Mouse (Mus musculus) intestine, embryonic 16.5 days (tissue): ENCODE results near the gene Cenpb. TPM values are rescaled to one million over a fixed set of nuclear protein-coding genes. Genes with fewer than 3 reads are reported as not detected.

Experiments
- ATAC-seq: fragments of 200-750 bp; cut with Nextera tagmentation; 2 replicates; pipeline ENCODE4 v1.8.0; 2017; ENCODE audit warnings: moderate TSS enrichment, moderate library complexity
- H3K27ac ChIP-seq: fragments of 300-500 bp; sonication (generic); 2 replicates; pipeline ENCODE4 v1.5.1; 2014; ENCODE audit warnings: mild to moderate bottlenecking, low read length
- H3K27me3 ChIP-seq: fragments of 300-500 bp; sonication (generic); replicated peaks from 2 replicates; pipeline ENCODE4 v1.6.1; 2014; ENCODE audit warnings: low read length, control low read depth, mixed read lengths; ENCODE audit not compliant: control insufficient read depth, insufficient read depth
- H3K36me3 ChIP-seq: fragments of 300-500 bp; sonication (generic); 2 replicates; pipeline ENCODE4 v1.6.1; 2014; ENCODE audit warnings: low read length, control low read depth; ENCODE audit not compliant: control insufficient read depth, insufficient read depth
- H3K4me1 ChIP-seq: fragments of 300-500 bp; sonication (generic); 2 replicates; pipeline ENCODE4 v1.6.1; 2014; ENCODE audit warnings: low read length, control low read depth, mixed read lengths; ENCODE audit not compliant: control insufficient read depth, insufficient read depth
- H3K4me2 ChIP-seq: fragments of 300-500 bp; sonication (generic); 2 replicates; pipeline ENCODE4 v1.6.1; 2014; ENCODE audit warnings: low read depth, low read length, control low read depth
- H3K4me3 ChIP-seq: fragments of 300-500 bp; sonication (generic); 2 replicates; pipeline ENCODE4 v1.5.1; 2014; ENCODE audit warnings: mild to moderate bottlenecking, low read length
- H3K9ac ChIP-seq: fragments of 300-500 bp; sonication (generic); 2 replicates; pipeline ENCODE4 v1.6.1; 2014; ENCODE audit warnings: low read depth, low read length
- H3K9me3 ChIP-seq: fragments of 300-500 bp; sonication (generic); 2 replicates; pipeline ENCODE4 v1.6.1; 2016; ENCODE audit warnings: low read length, control low read depth; ENCODE audit not compliant: control insufficient read depth
- WGBS: fragments of 180-500 bp; shearing (Covaris S2); extraction: QIAGEN DNeasy Blood & Tissue Kit; methylation state at CpG from one replicate; pipeline ENCODE4 v1.1.7; 2014; 5-methylcytosine and 5-hydroxymethylcytosine counted together
- polyA plus RNA-seq: library from polyadenylated mRNA; unstranded; fragments of >200 nt; fragmentation: Nextera tagmentation; extraction: Ambion mirVana; gene quantifications from 2 replicates; pipeline ENCODE4 v1.2.1, GENCODE M21; 2015

Cenpb gene
- polyA plus RNA-seq, 1 experiment from 2014 or later, result 9.7 TPM

- H3K27me3 ChIP-seq, result no peaks in the 10 kb centered on the region
- H3K27ac ChIP-seq, result no peak overlapping the region
- no peaks in the 10 kb centered on the region for H3K9me3 ChIP-seq
- no peak overlapping the region for H3K9ac ChIP-seq
- no peak overlapping the region for H3K4me2 ChIP-seq
- peaks cover 20% of the 10 kb centered on the region; the same call in 1 of the 2 replicates for H3K36me3 ChIP-seq
- peaks cover 7% of the 10 kb centered on the region for H3K4me1 ChIP-seq
- no peak overlapping the region for H3K4me3 ChIP-seq
- 86% methylated on average over 21 of the region's 21 CpGs for WGBS
- ATAC-seq, result no peak
Observed at GRCm38 (mm10) chr2:131146193-131147042, 33.4 kb downstream of the Cenpb start.

DNA sequence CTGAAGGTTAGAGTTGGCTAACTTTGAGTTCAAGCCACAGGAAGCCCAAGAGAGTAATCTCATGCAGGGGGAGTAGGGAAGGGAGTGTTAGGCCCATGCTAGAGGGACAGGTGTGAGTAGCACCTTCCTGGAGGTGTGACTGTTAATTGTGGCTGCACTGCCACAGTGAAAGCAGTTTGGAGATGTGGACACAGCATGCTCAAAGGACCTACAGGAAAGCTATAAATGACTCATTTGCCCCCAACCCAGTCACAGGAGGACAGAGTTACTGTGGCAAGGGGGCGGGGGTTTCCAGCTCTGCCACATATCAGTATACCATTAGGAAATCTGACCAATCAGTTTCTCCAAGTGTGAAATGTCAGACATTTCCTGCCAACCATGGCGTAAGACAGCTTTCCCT, 34.3 kb downstream of the Cenpb start:
- H3K36me3 ChIP-seq, result peaks cover 17% of the 10 kb centered on the region; the same call in 1 of the 2 replicates
- H3K27me3 ChIP-seq, result no peaks in the 10 kb centered on the region
- no peak overlapping the region for H3K9ac ChIP-seq
- peaks cover 7% of the 10 kb centered on the region for H3K4me1 ChIP-seq
- WGBS, result 85% methylated on average over 2 of the region's 2 CpGs
- no peaks in the 10 kb centered on the region for H3K9me3 ChIP-seq
- H3K4me3 ChIP-seq, result no peak overlapping the region
- H3K27ac ChIP-seq, result no peak overlapping the region
- H3K4me2 ChIP-seq, result no peak overlapping the region
- ATAC-seq, result no peak

DNA sequence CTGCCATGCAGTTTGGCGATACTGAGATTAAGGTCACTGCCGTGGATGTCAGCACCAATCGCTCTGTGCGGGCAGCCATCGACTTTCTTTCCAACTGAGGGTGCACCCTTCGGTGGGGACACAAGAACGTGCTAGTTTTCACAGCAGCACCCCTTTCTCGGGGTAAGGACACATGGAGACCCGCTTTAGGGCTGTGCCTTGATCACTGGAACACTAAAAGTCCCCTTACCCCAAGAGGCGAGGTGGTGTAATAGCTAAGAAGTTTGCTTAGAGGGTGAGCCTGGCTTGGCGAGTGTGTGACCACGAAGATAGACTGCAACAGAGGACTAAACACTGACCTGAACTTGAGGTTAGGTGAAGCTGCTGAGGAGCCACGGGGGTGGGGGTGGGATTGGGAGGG, 34.7 kb downstream of the Cenpb start:
- no peak overlapping the region for H3K4me2 ChIP-seq
- no peak overlapping the region for H3K4me3 ChIP-seq
- no peaks in the 10 kb centered on the region for H3K9me3 ChIP-seq
- peaks cover 7% of the 10 kb centered on the region for H3K4me1 ChIP-seq
- no peak overlapping the region for H3K27ac ChIP-seq
- no peaks in the 10 kb centered on the region for H3K27me3 ChIP-seq
- WGBS, result 55% methylated on average over 13 of the region's 13 CpGs
- no peak for ATAC-seq
- H3K36me3 ChIP-seq, result peaks cover 17% of the 10 kb centered on the region; the same call in 1 of the 2 replicates
- H3K9ac ChIP-seq, result no peak overlapping the region

- H3K36me3 ChIP-seq, result peaks cover 17% of the 10 kb centered on the region; the same call in 1 of the 2 replicates
- H3K4me2 ChIP-seq, result peak overlapping the region; percentile 37
- no peaks in the 10 kb centered on the region for H3K9me3 ChIP-seq
- peak overlapping the region; percentile 21; the same call in 1 of the 2 replicates for H3K9ac ChIP-seq
- H3K4me1 ChIP-seq, result peaks cover 16% of the 10 kb centered on the region
- 67% methylated on average over 22 of the region's 22 CpGs for WGBS
- ATAC-seq, result peak; percentile 6; the same call in 1 of the 2 replicates
- H3K27ac ChIP-seq, result no peak overlapping the region
- H3K4me3 ChIP-seq, result 0 out of 2 replicates have a peak overlapping the region, but pooled peaks have one; percentile 6
- no peaks in the 10 kb centered on the region for H3K27me3 ChIP-seq
Observed at GRCm38 (mm10) chr2:131143007-131143780, 36.7 kb downstream of the Cenpb start.

DNA sequence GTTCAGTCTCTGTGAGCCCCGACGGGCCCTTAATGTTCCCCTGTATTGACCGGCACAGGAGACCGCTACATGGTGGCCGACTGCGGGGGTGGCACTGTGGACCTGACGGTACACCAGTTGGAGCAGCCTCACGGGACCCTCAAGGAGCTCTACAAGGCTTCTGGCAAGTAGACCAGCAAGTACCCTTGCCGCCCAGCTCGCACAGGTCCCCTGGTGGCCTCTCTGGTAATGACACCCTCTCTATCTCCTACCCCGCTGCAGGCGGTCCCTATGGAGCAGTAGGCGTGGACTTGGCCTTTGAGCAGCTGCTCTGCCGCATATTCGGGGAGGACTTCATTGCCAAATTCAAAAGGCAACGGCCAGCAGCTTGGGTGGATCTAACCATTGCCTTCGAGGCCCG, 37.3 kb downstream of the Cenpb start:
- Histone ChIP-seq H3K27me3 (no peaks in the 10 kb centered on the region), H3K9me3 (no peaks in the 10 kb centered on the region), H3K36me3 (peaks cover 17% of the 10 kb centered on the region; the same call in 1 of the 2 replicates), H3K9ac (peak overlapping the region; percentile 21; the same call in 1 of the 2 replicates), H3K27ac (no peak overlapping the region), H3K4me3 (0 out of 2 replicates have a peak overlapping the region, but pooled peaks have one; percentile 6), H3K4me1 (peaks cover 16% of the 10 kb centered on the region), H3K4me2 (peak overlapping the region; percentile 37)
- peak; percentile 72 for ATAC-seq
- 31% methylated on average over 18 of the region's 18 CpGs for WGBS

GRCm38 (mm10) chr2:131141336-131141986, 38.4 kb downstream of the Cenpb start:
- no peak overlapping the region for H3K4me3 ChIP-seq
- no peak for ATAC-seq
- H3K9ac ChIP-seq, result no peak overlapping the region
- no peaks in the 10 kb centered on the region for H3K27me3 ChIP-seq
- H3K27ac ChIP-seq, result no peak overlapping the region
- H3K36me3 ChIP-seq, result peaks cover 17% of the 10 kb centered on the region; the same call in 1 of the 2 replicates
- no peak overlapping the region for H3K4me2 ChIP-seq
- H3K9me3 ChIP-seq, result no peaks in the 10 kb centered on the region
- H3K4me1 ChIP-seq, result peaks cover 16% of the 10 kb centered on the region
- 92% methylated on average over 8 of the region's 8 CpGs for WGBS

- H3K36me3 ChIP-seq, result peaks cover 14% of the 10 kb centered on the region; the same call in 1 of the 2 replicates
- ATAC-seq, result no peak
- H3K9ac ChIP-seq, result no peak overlapping the region
- no peak overlapping the region for H3K4me3 ChIP-seq
- H3K27ac ChIP-seq, result 0 out of 2 replicates have a peak overlapping the region, but pooled peaks have one; percentile 23
- no peak overlapping the region for H3K4me2 ChIP-seq
- 73% methylated on average over 5 of the region's 5 CpGs for WGBS
- no peaks in the 10 kb centered on the region for H3K9me3 ChIP-seq
- no peaks in the 10 kb centered on the region for H3K27me3 ChIP-seq
- peaks cover 16% of the 10 kb centered on the region for H3K4me1 ChIP-seq
Observed at GRCm38 (mm10) chr2:131140533-131140905, 39.3 kb downstream of the Cenpb start.

DNA sequence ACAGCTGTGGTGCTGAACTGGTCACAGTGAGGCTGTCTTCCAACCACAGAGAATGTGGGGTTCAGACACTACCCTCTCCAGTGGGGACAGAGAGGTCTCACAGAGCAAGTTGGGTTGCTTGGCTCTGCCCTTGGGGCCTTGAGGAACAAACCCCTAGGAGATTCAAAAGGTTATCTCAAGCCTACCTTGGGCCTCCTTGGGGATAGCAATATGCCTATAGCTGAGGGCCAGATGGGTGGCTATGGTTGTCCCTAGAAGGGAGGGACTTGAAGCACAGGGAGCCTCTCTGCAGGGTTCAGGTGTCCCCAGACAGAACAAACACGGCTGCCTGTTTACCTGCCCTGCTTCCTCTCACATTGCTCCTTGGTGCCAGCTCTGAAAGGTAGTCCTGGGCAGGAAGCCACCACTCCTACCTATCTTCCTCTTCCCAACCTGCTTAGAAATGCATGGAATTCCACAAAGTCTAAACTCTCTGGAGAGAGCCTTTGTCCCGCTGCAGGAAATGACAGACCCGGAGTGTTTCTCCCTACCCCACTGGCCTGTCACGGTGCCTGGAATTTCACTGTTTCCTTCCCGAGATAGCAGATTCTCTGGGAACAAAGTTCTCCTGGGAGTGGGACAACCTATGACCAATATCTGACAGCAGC, 39.9 kb downstream of the Cenpb start:
- H3K27ac ChIP-seq, result peak overlapping the region; percentile 52
- H3K9me3 ChIP-seq, result no peaks in the 10 kb centered on the region
- H3K4me3 ChIP-seq, result no peak overlapping the region
- 26% methylated on average over 5 of the region's 5 CpGs for WGBS
- H3K4me2 ChIP-seq, result no peak overlapping the region
- H3K9ac ChIP-seq, result 0 out of 2 replicates have a peak overlapping the region, but pooled peaks have one; percentile 5
- peaks cover 12% of the 10 kb centered on the region; the same call in 1 of the 2 replicates for H3K36me3 ChIP-seq
- H3K4me1 ChIP-seq, result peaks cover 16% of the 10 kb centered on the region
- H3K27me3 ChIP-seq, result no peaks in the 10 kb centered on the region
- peak; percentile 41 for ATAC-seq
